Mouse (Mus musculus) kidney, postnatal 0 days (tissue): ENCODE measurements around the gene Gm20388. TPM values are rescaled to one million over a fixed set of nuclear protein-coding genes. Genes with fewer than 3 reads are reported as not detected.

Source experiments
- ATAC-seq: fragments of 200-750 bp; cut with Nextera tagmentation; replicated peaks from 2 replicates; pipeline ENCODE4 v1.8.0; 2017; ENCODE audit warnings: low read depth, moderate number of reproducible peaks, moderate TSS enrichment, moderate library complexity; ENCODE audit not compliant: low FRiP score
- DNase-seq: peaks from one replicate; pipeline ENCODE4 v3.0.0-alpha.2; 2016; ENCODE audit warnings: low spot score
- H3K27ac ChIP-seq: fragments of 300-500 bp; sonication (generic); 2 replicates; pipeline ENCODE4 v1.5.1; 2014; ENCODE audit warnings: mild to moderate bottlenecking
- H3K27me3 ChIP-seq: fragments of 300-500 bp; sonication (generic); 2 replicates; pipeline ENCODE4 v1.6.1; 2014; ENCODE audit warnings: low read length, mixed read lengths; ENCODE audit not compliant: insufficient read depth
- H3K36me3 ChIP-seq: fragments of 300-500 bp; sonication (generic); 2 replicates; pipeline ENCODE4 v1.6.1; 2014; ENCODE audit warnings: low read length, mixed read lengths; ENCODE audit not compliant: insufficient read depth
- H3K4me1 ChIP-seq: fragments of 300-500 bp; sonication (generic); replicated peaks from 2 replicates; pipeline ENCODE4 v1.6.1; 2014; ENCODE audit warnings: antibody characterized with exemption, low read length, mixed read lengths; ENCODE audit not compliant: insufficient read depth
- H3K4me2 ChIP-seq: fragments of 300-500 bp; sonication (generic); 2 replicates; pipeline ENCODE4 v1.6.1; 2014; ENCODE audit warnings: mild to moderate bottlenecking, low read length, moderate library complexity, mixed read lengths
- H3K4me3 ChIP-seq: fragments of 300-500 bp; sonication (generic); replicated peaks from 2 replicates; pipeline ENCODE4 v1.5.1; 2014; ENCODE audit warnings: low read depth, low read length
- H3K9ac ChIP-seq: fragments of 300-500 bp; sonication (generic); 2 replicates; pipeline ENCODE4 v1.6.1; 2014; ENCODE audit warnings: low read depth, low read length
- H3K9me3 ChIP-seq: fragments of 300-500 bp; sonication (generic); replicated peaks from 2 replicates; pipeline ENCODE4 v1.6.1; 2016; ENCODE audit warnings: low read length, inconsistent platforms, mixed read lengths
- CTCF ChIP-seq: IDR thresholded peaks from 2 replicates; pipeline ENCODE4 v1.5.1; 2016; ENCODE audit warnings: antibody characterized with exemption, low read depth, mild to moderate bottlenecking, moderate library complexity
- WGBS: fragments of 180-500 bp; shearing (Covaris S2); extraction: QIAGEN DNeasy Blood & Tissue Kit; methylation state at CpG from one replicate; pipeline ENCODE4 v1.1.7; 2014; 5-methylcytosine and 5-hydroxymethylcytosine counted together
- polyA plus RNA-seq: library from polyadenylated mRNA; unstranded; fragments of >200 nt; fragmentation: Nextera tagmentation; extraction: Ambion mirVana; gene quantifications from 2 replicates; pipeline ENCODE4 v1.2.1, GENCODE M21; 2015

Gene Gm20388
- polyA plus RNA-seq, 1 experiment from 2014 or later = not detected

DNA sequence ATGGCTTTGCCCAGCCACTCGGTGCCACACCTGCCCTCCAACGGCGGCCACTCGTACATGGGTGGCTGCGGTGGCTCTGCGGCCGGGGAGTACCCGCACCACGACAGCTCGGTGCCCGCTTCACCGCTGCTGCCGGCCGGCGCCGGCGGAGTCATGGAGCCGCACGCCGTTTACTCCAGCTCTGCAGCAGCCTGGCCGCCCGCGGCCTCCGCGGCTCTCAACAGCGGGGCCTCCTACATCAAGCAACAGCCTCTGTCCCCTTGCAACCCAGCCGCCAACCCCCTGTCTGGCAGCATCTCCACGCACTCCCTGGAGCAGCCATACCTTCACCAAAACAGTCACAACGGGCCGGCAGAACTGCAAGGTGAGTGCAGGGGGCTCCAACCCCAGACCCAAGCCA is 1174.4 kb downstream of the Gm20388 start:
- no peak for TF ChIP-seq CTCF
- Histone ChIP-seq H3K9ac (0 out of 2 replicates have a peak overlapping the region, but pooled peaks have one; percentile 49), H3K4me3 (peak overlapping the region; percentile 59), H3K27me3 (peaks cover 98% of the 10 kb centered on the region), H3K36me3 (no peaks in the 10 kb centered on the region), H3K9me3 (no peaks in the 10 kb centered on the region), H3K4me2 (peak overlapping the region; percentile 99), H3K4me1 (peaks cover 10% of the 10 kb centered on the region; the same call in 1 of the 2 replicates), H3K27ac (no peak overlapping the region)
- no peak for DNase-seq
- WGBS = 7% methylated on average over 30 of the region's 30 CpGs
- no peak for ATAC-seq

DNA sequence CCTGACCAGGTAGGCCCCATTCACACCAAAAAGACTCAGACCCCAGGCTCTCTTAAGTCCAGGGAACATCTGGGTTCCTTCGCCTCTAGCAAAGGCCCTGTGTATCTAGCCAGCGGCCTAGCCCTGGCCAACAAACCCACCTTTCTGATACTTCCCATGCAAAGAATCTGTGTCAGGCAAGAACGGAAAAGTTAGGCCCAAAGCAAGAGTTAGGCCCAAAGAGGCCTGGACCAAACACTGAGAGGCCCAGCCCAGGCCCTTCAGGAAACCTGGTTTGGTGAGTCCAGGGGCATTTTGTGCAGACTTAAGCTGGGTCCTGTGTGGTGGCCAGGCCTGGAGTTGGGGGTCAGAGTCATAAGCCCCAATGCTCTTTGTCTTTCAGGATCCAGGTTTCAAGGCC is 1174.9 kb downstream of the Gm20388 start:
- WGBS = 80% methylated on average over 3 of the region's 3 CpGs
- H3K27ac ChIP-seq = no peak overlapping the region
- H3K9ac ChIP-seq = no peak overlapping the region

DNA sequence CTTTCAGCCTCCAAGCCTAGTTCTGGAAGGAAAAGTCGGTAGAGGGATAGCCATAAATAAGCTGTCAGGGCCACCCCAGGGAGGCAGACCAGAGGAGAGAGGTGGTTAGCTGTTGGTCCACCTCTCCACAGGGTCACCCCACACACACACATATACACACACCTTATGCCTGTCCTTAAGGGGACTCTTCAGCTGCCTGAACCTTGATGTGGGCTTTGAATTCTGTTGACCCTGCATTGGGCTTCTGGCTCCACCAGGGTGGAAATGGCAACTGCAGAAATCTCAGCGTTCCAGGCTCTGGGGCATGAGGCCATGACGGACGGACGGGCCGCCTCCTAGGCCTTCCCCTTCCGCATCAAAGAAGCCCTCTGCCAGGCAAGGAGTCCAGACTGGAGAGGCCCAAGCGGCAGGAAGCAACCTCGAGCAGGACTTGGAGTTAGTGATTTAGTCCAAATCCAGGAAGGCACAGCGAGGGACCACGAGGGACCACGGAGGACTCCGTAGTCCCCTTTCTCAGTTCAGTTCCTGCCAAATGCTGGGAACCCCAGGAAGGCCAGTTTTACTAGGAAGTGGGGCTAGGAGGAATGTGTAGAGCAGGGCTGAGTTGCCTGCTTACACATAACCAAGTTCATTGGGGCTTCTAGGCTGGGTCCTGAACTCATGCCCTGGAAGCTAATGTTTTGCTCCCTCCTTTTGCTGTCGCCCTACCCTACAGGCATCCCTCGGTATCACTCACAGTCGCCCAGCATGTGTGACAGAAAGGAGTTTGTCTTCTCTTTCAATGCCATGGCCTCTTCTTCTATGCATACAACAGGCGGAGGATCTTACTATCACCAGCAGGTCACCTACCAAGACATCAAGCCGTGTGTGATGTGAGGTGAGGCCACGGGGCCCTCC is 1175.6 kb downstream of the Gm20388 start:
- no peak overlapping the region for H3K9ac ChIP-seq
- DNase-seq (no peak), ATAC-seq (no peak)
- H3K9me3 ChIP-seq = no peaks in the 10 kb centered on the region
- no peaks in the 10 kb centered on the region for H3K36me3 ChIP-seq
- peaks cover 99% of the 10 kb centered on the region for H3K27me3 ChIP-seq
- no peak overlapping the region for H3K27ac ChIP-seq
- no peak for TF ChIP-seq CTCF
- 49% methylated on average over 19 of the region's 19 CpGs for WGBS
- no peak overlapping the region for H3K4me3 ChIP-seq
- H3K4me1 ChIP-seq = peaks cover 10% of the 10 kb centered on the region; the same call in 1 of the 2 replicates
- no peak overlapping the region for H3K4me2 ChIP-seq

More for the DNA sequence above, 1174.9 kb downstream of the Gm20388 start:
- Histone ChIP-seq H3K4me2 (no peak overlapping the region), H3K4me1 (peaks cover 10% of the 10 kb centered on the region; the same call in 1 of the 2 replicates), H3K36me3 (no peaks in the 10 kb centered on the region), H3K9me3 (no peaks in the 10 kb centered on the region), H3K27me3 (peaks cover 98% of the 10 kb centered on the region), H3K4me3 (no peak overlapping the region)
- TF ChIP-seq CTCF = no peak
- DNase-seq = no peak
- ATAC-seq = no peak

DNA sequence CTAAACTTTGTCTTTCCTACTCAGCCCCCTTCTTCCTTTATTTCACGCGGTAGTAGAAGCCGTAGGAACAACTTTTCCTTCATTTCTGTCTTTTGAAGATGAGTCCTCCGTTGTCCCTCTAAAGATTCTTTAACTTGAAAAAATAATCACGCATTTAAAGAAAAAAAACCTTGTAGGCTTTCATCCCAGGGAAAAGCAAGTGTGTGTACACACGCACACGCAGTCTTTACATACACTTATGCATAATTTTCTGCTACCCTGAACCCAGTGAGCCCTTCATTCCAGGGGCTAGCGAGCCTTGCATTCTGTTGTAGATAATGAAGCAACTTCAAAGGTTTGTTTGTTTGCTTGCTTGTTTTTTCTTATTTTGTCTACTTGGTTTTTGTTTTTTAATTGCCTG is 1177.6 kb downstream of the Gm20388 start:
- no peak for TF ChIP-seq CTCF
- DNase-seq = no peak
- no peak for ATAC-seq
- H3K4me3 ChIP-seq = no peak overlapping the region
- no peak overlapping the region for H3K4me2 ChIP-seq
- no peak overlapping the region for H3K9ac ChIP-seq
- H3K27me3 ChIP-seq = peaks cover 95% of the 10 kb centered on the region
- H3K27ac ChIP-seq = no peak overlapping the region
- WGBS = 14% methylated on average over 8 of the region's 8 CpGs
- H3K9me3 ChIP-seq = no peaks in the 10 kb centered on the region
- peaks cover 10% of the 10 kb centered on the region; the same call in 1 of the 2 replicates for H3K4me1 ChIP-seq
- no peaks in the 10 kb centered on the region for H3K36me3 ChIP-seq

DNA sequence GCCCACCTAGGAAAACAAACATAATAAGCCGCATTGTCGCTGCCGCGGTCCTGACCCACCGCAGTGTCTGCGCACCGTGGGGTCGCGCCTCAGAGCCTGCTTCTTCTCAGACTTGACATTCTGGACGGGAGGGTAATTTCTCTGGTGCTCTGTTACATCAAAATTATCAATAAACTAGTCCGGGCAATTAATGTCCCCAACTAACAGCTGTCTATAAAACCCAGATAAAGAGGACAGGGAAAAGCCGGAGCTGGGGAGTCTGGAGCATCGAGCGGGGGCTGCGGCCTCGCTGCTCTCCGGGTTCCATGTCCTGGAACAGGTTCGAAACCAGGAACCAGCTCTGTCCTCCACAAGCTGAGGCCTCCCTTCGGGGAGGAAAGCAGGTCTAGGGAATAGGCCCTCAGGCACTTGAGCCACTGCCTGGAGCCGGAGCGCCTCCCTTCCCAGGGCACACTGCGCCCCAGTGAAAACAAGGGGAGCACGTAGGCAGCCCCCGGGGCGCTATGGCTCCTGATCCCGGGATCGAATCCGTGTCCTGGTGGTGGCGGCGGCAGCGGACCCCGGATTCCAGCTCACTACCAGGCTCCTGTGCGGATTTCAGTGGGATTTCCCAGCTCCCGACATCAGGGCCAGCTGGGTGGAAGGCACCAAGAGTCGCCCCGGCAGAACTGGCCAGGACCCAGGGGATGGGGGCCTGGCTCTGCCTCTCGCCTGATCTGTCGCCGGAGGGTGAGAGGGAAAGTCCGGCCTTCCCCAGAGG is 1178.4 kb downstream of the Gm20388 start:
- H3K27ac ChIP-seq = no peak overlapping the region
- H3K4me1 ChIP-seq = peaks cover 8% of the 10 kb centered on the region; the same call in 1 of the 2 replicates
- no peak overlapping the region for H3K9ac ChIP-seq
- no peak overlapping the region for H3K4me3 ChIP-seq
- TF ChIP-seq CTCF = no peak
- H3K9me3 ChIP-seq = no peaks in the 10 kb centered on the region
- 6% methylated on average over 40 of the region's 40 CpGs for WGBS
- H3K27me3 ChIP-seq = peaks cover 94% of the 10 kb centered on the region
- DNase-seq = no peak
- no peak overlapping the region for H3K4me2 ChIP-seq
- no peak for ATAC-seq
- H3K36me3 ChIP-seq = no peaks in the 10 kb centered on the region
